Mouse (Mus musculus) cortical plate, adult 2 months (tissue): ENCODE measurements at regions not wholly inside any gene's neighbourhood (a gene's known extent, or its start where the extent isn't known, plus 50 kb on each side); places are given as distances from the start of the nearest gene placed in this dataset.

Experiments used
- H3K27ac ChIP-seq: fragments of 200-500 bp; 2 replicates; pipeline ENCODE4 v1.5.1; 2012; ENCODE audit warnings: low read length, control low read depth, inconsistent platforms; ENCODE audit not compliant: insufficient read depth
- H3K4me1 ChIP-seq: fragments of 200-500 bp; 2 replicates; pipeline ENCODE4 v1.6.1; 2011; ENCODE audit warnings: low read length; ENCODE audit not compliant: control insufficient read depth, insufficient read depth
- H3K4me3 ChIP-seq: fragments of 200-500 bp; 2 replicates; pipeline ENCODE4 v1.5.1; 2011; ENCODE audit warnings: mild to moderate bottlenecking, low read length, control low read depth; ENCODE audit not compliant: insufficient read depth
- CTCF ChIP-seq: fragments of 200-500 bp; IDR thresholded peaks from 2 replicates; pipeline ENCODE4 v1.5.1; 2011; ENCODE audit warnings: mild to moderate bottlenecking, control low read depth, low read length; ENCODE audit not compliant: insufficient read depth; ENCODE audit errors: extremely low read depth
- POLR2A ChIP-seq: fragments of 200-500 bp; IDR thresholded peaks from 2 replicates; pipeline ENCODE4 v1.6.1; 2011; ENCODE audit warnings: mild to moderate bottlenecking, low read length, control low read depth; ENCODE audit not compliant: insufficient read depth; ENCODE audit errors: extremely low read depth

- Histone ChIP-seq H3K4me3 (0 out of 2 replicates have a peak overlapping the region, but pooled peaks have one; percentile 13), H3K27ac (0 out of 2 replicates have a peak overlapping the region, but pooled peaks have one; percentile 15), H3K4me1 (0 out of 2 replicates have a peak, but pooled peaks cover 2% of the 10 kb centered on the region)
- TF ChIP-seq CTCF, result no peak
Observed at GRCm38 (mm10) chr3:137762213-137762884, 91.0 kb downstream of the Gm21962 start.

- no peak for TF ChIP-seq CTCF
- no peak for TF ChIP-seq POLR2A
- H3K27ac ChIP-seq, result no peak overlapping the region
- no peak overlapping the region for H3K4me3 ChIP-seq
- 0 out of 2 replicates have a peak, but pooled peaks cover 2% of the 10 kb centered on the region for H3K4me1 ChIP-seq
Observed at GRCm38 (mm10) chr3:137763406-137763805, 92.1 kb downstream of the Gm21962 start.

- Histone ChIP-seq H3K4me3 (no peak overlapping the region), H3K27ac (no peak overlapping the region), H3K4me1 (no peaks in the 10 kb centered on the region)
- TF ChIP-seq POLR2A (no peak), CTCF (no peak)
Observed at GRCm38 (mm10) chr3:137768627-137769026, 95.7 kb upstream of the H2afz start.

- Histone ChIP-seq H3K27ac (no peak overlapping the region), H3K4me1 (no peaks in the 10 kb centered on the region), H3K4me3 (no peak overlapping the region)
- TF ChIP-seq POLR2A (no peak), CTCF (no peak)
Observed at GRCm38 (mm10) chr3:137775076-137775849, 89.0 kb upstream of the H2afz start.

- H3K27ac ChIP-seq, result no peak overlapping the region
- H3K4me1 ChIP-seq, result no peaks in the 10 kb centered on the region
- H3K4me3 ChIP-seq, result peak overlapping the region; percentile 7; the same call in 1 of the 2 replicates
- TF ChIP-seq CTCF (peak; percentile 39; the same call in 1 of the 2 replicates), POLR2A (no peak)
Observed at GRCm38 (mm10) chr3:137778113-137778512, 86.2 kb upstream of the H2afz start.

GRCm38 (mm10) chr3:137780029-137780428 is 84.3 kb upstream of the H2afz start:
- Histone ChIP-seq H3K27ac (no peak overlapping the region), H3K4me3 (no peak overlapping the region), H3K4me1 (no peaks in the 10 kb centered on the region)
- no peak for TF ChIP-seq POLR2A
- no peak for TF ChIP-seq CTCF

GRCm38 (mm10) chr3:137782836-137783235 is 81.5 kb upstream of the H2afz start:
- no peak for TF ChIP-seq CTCF
- TF ChIP-seq POLR2A, result no peak
- Histone ChIP-seq H3K4me3 (no peak overlapping the region), H3K27ac (no peak overlapping the region), H3K4me1 (no peaks in the 10 kb centered on the region)

GRCm38 (mm10) chr3:137783937-137784911 is 80.1 kb upstream of the H2afz start:
- no peaks in the 10 kb centered on the region for H3K4me1 ChIP-seq
- H3K4me3 ChIP-seq, result no peak overlapping the region
- TF ChIP-seq POLR2A (no peak), CTCF (no peak)
- H3K27ac ChIP-seq, result no peak overlapping the region

- TF ChIP-seq CTCF (no peak), POLR2A (no peak)
- Histone ChIP-seq H3K4me1 (no peaks in the 10 kb centered on the region), H3K27ac (no peak overlapping the region), H3K4me3 (no peak overlapping the region)
Observed at GRCm38 (mm10) chr3:137785224-137785623, 79.1 kb upstream of the H2afz start.
